Mouse (Mus musculus): ENCODE measurements around the gene Slc38a3. TPM values are rescaled to one million over a fixed set of nuclear protein-coding genes. Genes with fewer than 3 reads are reported as not detected.

Gene Slc38a3
- 13.1 and 66.0 TPM in 2 replicates for polyA plus RNA-seq (2012; rRNA removed; ENCODE audit: low replicate concordance)

DNA sequence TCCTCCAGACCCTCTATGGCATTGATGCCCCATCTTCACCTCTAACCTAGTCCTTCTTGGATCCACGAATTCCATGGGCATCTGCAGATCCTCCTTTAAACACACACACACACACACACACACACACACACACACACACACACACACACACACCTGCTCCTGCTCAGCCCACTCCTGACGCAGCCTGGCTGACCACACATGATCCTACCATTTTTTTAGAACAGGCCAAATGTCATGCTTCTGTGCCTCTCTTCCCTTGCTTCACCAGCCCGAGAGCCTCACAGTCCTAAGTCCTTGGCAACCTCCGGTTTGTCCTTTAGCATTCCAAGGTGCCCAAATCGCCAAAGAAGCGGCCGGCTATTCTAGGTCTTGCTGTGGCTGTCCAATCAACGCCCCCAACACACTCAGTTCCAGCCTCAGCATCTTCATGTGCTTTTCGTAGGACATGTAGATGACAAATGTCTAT is at the start of gene Slc38a3:
Gene Slc38a3 (minus strand): TSS at position 51 of the 466 bp plus-strand sequence.

DNA sequence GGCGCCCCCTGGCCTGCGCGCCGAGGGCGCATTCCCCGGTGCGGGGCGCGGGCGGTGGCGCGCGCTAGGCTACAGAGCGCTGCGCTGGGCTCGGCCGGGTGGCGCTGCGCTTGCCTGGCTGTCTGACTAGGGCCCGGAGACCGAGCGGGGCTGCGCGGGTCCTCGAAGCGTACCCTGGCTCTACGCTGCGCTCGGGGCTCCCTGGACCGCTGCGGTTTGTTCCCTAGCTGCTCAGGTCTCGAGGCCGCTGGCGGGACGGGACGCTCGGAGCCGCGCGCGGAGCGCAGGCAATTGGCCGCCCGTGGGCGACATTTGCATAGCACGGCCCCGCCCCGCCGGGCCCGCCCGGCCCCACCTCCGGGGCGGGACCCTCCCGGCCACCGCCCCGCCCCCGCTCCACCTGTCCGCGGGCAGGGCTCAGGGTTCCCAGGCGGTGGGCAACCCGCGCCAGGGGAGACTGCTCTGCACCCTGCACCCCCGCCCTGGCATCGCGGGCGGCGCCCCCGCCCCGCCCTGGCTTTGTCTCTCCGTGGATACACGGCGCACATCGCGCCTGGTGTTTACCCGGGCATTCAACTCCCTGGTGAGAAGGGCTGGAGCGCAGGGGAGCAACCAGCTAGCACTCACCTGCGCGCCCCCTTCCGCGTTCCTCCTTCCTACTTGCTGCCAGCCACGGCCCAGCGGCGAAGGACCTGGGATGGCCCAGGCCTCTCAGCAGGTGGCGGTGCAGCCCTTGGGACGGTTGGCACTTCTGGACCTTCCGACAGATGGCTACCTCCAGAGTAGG is 40.6 kb upstream of the Slc38a3 start, which contains the start of gene Sema3f:
Gene Sema3f (minus strand): TSS at position 779 of the 787 bp plus-strand sequence.

DNA sequence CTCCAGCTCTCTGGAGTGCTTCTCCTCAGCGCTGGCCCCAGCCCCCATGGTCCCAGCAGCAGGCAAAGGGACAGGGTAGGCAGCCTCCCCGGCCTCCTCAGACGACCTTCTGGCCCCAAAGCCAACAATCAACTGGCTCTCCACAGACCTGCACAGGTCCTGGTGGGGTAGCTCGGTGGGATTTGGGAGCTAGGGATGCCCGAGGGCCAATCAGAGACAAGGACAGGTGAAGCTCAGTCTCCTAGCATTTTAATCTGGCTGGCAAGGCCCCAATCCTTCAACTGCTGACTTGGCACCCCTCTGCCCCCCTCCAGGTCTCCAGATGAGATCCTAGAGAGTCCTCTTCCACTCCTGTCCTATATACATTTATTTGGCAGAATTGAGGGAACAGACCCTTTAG is 10.2 kb upstream of the Slc38a3 start, which contains the start of gene Gnat1:
Gene Gnat1 (minus strand): TSS at position 212 of the 400 bp plus-strand sequence.

DNA sequence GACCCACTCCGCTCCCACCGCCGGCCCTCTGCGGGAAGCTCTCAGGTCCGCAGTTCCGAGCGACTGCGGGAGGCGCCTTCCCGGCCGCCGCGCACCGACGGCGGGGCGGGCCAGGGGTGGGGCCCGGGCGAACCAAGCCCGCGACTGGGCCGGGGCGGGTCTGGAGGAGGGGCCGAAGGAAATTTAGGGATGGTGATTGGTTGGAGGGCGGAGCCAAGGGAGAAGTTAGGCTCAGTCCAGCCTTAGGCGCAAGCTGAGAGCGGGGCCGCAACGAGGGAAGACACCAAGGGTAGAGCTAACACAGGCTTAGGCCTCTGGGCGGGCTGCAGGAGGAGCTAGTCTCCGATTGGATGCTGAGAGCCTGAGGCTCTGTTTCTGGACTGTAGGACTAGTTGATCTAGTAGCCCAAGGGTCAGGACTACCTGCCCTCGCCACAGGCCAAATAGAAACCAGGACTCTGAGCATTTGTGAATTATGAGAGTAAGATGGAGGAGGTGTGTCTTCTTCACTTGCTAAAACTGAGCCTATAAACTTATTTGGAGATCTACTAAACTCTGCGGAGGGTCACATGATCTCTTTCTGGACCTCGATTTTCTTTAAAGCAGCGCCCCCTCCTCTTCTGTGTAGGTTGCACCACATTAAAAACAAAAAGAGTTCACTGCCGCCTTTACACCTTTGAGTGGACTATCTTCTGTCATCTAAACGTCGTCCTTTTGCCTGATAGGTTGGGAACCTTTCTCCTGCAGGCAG is 33.9 kb downstream of the Slc38a3 start, which contains the start of gene Gnai2:
Gene Gnai2 (minus strand): TSS at position 89 of the 750 bp plus-strand sequence.

DNA sequence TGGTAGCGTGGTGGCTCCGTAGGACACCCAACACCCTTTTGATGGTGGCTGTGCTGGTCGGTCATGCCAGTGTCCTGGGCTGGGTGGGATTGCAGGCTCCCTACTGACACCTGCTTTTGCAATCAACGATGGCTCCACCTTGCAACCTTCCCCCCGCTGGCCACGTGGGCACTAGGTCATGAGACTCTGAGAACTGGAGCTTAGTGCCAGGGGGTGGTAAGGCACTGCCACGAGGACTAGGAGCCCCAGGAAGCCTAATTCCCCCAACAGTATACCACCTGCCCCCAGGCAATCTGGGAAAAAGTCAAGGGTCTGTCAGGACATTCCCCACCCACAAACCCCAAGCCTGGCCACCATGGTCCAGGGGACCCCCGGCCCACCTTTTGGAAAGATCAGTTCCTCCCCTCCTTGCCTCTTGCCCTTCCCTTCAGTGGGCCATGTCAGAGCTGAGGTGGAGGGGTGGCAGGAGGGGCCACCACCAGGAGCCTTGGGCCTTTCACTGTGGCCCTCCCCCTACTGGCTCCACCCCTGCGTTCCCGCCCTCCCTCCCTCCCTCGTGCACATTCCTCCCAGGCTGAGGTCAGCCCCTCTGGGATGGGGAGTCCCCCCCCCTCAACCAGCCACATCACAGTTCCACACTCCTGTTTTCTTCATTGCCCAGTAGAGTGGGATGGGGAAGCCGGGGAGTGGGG is 60.4 kb downstream of the Slc38a3 start, which contains the start of gene Sema3b:
Gene Sema3b (minus strand): TSS at position 489 of the 692 bp plus-strand sequence.

Other genes with a start within 250 kb of the Slc38a3 start
- 52.8 and 69.9 TPM in 2 replicates for gene Tmem115, start 135.6 kb downstream of the Slc38a3 start, polyA plus RNA-seq (2012; rRNA removed; ENCODE audit: low replicate concordance)
- gene Cyb561d2, start 127.3 kb downstream of the Slc38a3 start, polyA plus RNA-seq (2012; rRNA removed; ENCODE audit: low replicate concordance), result 42.9 and 53.0 TPM in 2 replicates
- gene Nprl2, start 127.3 kb downstream of the Slc38a3 start, polyA plus RNA-seq (2012; rRNA removed; ENCODE audit: low replicate concordance), result 30.3 and 52.5 TPM in 2 replicates
- 0.27 and 0.43 TPM in 2 replicates for gene Zmynd10, start 122.2 kb downstream of the Slc38a3 start, polyA plus RNA-seq (2012; rRNA removed; ENCODE audit: low replicate concordance)
- gene Rassf1, start 118.0 kb downstream of the Slc38a3 start, polyA plus RNA-seq (2012; rRNA removed; ENCODE audit: low replicate concordance), result 27.1 and 27.4 TPM in 2 replicates
- 71.7 and 73.9 TPM in 2 replicates for gene Tusc2, start 106.3 kb downstream of the Slc38a3 start, polyA plus RNA-seq (2012; rRNA removed; ENCODE audit: low replicate concordance)
- 68.1 and 108 TPM in 2 replicates for gene Hyal2, start 101.6 kb downstream of the Slc38a3 start, polyA plus RNA-seq (2012; rRNA removed; ENCODE audit: low replicate concordance)
- 13.5 and 19.6 TPM in 2 replicates for gene Hyal1, start 92.6 kb downstream of the Slc38a3 start, polyA plus RNA-seq (2012; rRNA removed; ENCODE audit: low replicate concordance)
- 95.4 and 131 TPM in 2 replicates for gene Naa80, start 90.6 kb downstream of the Slc38a3 start, polyA plus RNA-seq (2012; rRNA removed; ENCODE audit: low replicate concordance)
- 2.0 and 3.1 TPM in 2 replicates for gene Hyal3, start 88.7 kb downstream of the Slc38a3 start, polyA plus RNA-seq (2012; rRNA removed; ENCODE audit: low replicate concordance)
- gene Ifrd2, start 81.9 kb downstream of the Slc38a3 start, polyA plus RNA-seq (2012; rRNA removed; ENCODE audit: low replicate concordance), result 47.1 and 51.8 TPM in 2 replicates
- 26.3 and 36.9 TPM in 2 replicates for gene Sema3b, start 60.3 kb downstream of the Slc38a3 start, polyA plus RNA-seq (2012; rRNA removed; ENCODE audit: low replicate concordance)
- gene Gnai2, start 34.2 kb downstream of the Slc38a3 start, polyA plus RNA-seq (2012; rRNA removed; ENCODE audit: low replicate concordance), result 728 and 772 TPM in 2 replicates
- gene Gnat1, start 10.2 kb upstream of the Slc38a3 start, polyA plus RNA-seq (2012; rRNA removed; ENCODE audit: low replicate concordance), result 0.06 TPM in 1 of 2 replicates, not detected in the other
- 59.1 and 84.4 TPM in 2 replicates for gene Sema3f, start 40.9 kb upstream of the Slc38a3 start, polyA plus RNA-seq (2012; rRNA removed; ENCODE audit: low replicate concordance)
- 75.3 and 160 TPM in 2 replicates for gene Rbm5, start 101.5 kb upstream of the Slc38a3 start, polyA plus RNA-seq (2012; rRNA removed; ENCODE audit: low replicate concordance)
- gene Rbm6, start 203.7 kb upstream of the Slc38a3 start, polyA plus RNA-seq (2012; rRNA removed; ENCODE audit: low replicate concordance), result 12.7 and 27.8 TPM in 2 replicates
- gene Mon1a, start 218.6 kb upstream of the Slc38a3 start, polyA plus RNA-seq (2012; rRNA removed; ENCODE audit: low replicate concordance), result 37.2 and 51.7 TPM in 2 replicates
- 25.5 and 40.2 TPM in 2 replicates for gene Mst1r, start 237.3 kb upstream of the Slc38a3 start, polyA plus RNA-seq (2012; rRNA removed; ENCODE audit: low replicate concordance)

Data from mammary gland, adult 2 months (tissue).